Mouse (Mus musculus): ENCODE results near the gene 4930451I11Rik. TPM values are rescaled to one million over a fixed set of nuclear protein-coding genes. Genes with fewer than 3 reads are reported as not detected.
A peak's percentile ranks its signal among the peaks of the same experiment; 100 is the strongest.

Gene 4930451I11Rik
- total RNA-seq, 2 experiments from 2014 or later: not detected

DNA sequence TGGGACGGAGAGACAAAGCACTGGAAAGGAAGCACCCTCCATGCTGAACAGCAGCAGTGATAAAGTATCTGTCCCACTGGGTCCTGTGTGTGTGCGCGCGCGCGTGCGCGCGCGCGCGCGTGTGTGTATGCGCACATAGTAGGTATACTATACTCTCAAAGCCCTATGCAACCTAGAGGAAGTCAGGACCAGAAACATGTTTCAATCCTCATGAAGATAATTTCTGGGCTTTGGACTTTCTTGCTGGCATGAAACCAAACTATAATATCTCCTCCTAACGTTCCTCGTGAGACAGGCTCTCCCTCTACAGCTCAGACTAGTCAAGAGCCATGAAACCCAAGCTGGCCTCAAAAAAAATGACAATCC lies 30.4 kb downstream of the 4930451I11Rik start:
- no peak for DNase-seq (ENCODE audit: extremely low spot score in 1 of 2, low spot score in 1 of 2)

DNA sequence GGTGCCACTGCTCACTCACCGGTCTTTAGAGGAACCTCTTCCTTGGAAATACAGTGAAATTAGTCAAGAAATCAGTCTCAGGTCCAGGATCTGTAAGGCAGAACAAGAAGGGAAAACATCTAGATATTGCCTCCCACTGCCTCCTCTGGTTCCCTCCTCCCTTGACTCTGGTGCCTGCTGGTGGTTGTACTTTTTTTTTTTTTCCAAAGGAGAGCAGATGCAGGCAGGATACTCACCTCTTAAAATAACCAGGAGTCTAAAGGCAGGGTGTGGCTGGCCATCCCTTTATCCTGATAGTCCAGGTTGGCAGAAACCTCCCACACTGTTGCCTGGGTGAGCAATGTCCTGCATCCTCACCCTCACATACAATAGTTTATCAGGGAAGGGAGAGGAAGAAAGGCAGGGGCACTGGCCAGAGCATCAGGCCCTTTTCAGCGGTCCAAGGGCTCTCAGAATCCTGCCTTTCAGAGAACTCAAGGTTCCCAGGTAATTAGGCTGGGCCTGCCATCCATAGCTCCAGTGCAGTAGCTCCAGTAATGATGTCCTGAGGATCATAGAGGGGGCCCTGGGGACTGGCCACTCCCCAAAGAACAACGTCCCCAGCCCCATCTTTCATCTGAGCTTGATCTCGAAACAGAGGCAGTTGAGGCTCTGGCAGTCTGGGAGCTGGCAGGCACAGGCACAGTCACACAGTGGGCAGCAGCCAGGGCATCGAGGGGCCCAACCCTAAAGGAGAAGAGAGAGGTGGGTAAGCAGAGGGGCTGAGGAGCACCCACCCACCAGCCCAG lies 31.0 kb downstream of the 4930451I11Rik start:
- no peak for DNase-seq (ENCODE audit: extremely low spot score in 1 of 2, low spot score in 1 of 2)

DNA sequence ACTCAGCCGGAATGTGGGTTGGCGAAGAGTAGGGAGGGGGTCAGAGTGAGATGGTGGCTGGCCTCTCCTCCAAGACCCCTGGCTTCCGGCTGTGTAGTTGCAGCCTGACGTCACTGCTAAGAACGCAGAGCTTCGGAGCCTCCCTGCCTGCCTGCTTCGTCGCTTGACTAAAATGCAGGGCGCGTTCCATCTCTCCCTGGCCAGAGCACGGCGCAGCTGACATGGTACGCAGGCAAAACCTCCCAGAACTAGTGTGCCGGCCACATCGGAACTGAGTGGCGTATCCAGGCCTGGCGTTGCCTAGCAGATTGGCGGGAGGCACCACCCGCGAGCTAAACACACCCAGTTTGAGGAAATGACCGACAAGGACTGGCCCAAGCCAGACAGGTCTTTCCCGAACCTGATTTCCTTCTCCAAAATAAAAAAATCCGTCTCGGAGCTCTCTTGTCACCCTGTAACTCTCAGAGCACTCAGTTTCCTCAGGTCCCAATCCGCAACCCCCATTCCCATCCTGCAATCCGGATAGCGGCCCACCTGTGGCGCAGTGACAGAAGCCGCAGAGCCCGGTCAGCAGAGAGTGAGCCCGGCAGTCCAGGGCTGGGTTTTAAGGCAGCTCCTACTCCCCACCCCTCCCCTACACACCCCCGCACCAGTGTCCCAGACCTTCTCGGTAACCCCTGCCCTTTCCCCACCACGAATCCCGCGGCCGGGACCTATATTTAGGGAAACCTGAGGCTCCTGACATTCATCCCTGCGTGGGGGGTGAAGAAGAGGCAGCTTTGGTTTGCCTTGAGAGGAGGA lies 31.8 kb downstream of the 4930451I11Rik start:
- peak; percentile 70 to 75 for DNase-seq (ENCODE audit: extremely low spot score in 1 of 2, low spot score in 1 of 2)

DNA sequence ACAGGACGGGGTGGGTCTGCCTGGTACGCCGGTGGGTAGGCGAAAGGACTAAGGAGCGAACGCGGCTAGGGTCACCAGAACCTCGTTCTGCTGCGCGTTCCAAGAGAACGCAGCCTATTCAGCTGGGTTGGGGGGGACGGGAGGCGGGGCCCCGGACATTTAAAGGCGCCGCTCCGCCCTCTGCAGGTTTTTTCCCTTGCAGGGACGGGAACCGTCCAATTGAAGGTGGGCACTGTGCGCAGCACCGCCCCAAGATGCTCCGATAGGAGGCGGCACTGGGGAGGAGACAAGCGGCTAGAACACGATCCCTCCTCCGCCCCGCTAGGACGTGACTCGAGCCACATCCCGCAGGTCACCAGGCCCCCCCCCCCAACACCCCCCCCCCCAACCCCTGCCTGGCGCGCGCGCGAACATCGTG lies 32.4 kb downstream of the 4930451I11Rik start:
- peak; percentile 86 to 88 for DNase-seq (ENCODE audit: extremely low spot score in 1 of 2, low spot score in 1 of 2)

DNA sequence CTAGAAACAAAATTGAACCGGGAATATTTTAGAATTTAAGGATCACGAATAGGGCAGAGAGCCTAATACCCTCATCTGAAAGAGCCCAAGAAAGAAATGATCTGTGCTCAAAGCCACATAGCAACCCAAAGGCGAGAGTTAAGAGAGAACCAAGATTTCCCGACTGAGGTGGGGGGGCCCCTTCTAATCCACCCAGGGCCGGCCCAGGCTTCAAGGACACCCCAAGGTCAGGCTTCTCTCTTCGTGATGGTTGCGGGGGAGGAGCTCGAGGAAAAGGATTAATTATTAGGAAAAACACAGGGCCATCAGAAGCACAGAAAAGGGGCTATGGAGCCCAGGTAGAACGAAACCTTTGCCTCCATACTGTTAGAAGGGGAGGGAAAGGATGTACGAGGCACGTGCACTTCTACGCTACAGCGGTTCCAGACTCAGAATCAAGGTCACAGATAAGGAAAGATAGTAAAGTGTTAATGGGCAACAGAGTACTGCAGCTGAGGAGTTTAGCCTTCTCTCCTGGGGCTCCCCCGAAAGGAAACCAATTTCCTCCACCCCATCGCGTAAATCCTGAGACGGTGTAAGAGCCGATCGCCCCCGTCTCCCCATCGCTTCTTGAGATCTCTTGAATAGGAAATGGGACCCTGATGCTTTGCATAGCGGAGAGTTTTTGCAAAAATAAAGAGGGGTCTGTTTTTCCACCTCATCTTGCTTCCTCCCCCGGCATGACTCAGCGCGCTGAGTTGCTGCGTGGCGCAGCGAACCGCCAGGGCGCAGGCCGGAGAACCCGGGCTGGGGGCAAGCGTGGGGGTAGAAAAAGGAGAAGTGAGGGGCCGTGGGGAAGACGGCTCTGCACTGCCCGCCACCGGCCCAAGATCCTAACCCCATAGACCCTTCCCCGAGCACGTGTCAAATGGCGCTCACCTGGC lies 33.1 kb downstream of the 4930451I11Rik start:
- no peak for DNase-seq (ENCODE audit: extremely low spot score in 1 of 2, low spot score in 1 of 2)

DNA sequence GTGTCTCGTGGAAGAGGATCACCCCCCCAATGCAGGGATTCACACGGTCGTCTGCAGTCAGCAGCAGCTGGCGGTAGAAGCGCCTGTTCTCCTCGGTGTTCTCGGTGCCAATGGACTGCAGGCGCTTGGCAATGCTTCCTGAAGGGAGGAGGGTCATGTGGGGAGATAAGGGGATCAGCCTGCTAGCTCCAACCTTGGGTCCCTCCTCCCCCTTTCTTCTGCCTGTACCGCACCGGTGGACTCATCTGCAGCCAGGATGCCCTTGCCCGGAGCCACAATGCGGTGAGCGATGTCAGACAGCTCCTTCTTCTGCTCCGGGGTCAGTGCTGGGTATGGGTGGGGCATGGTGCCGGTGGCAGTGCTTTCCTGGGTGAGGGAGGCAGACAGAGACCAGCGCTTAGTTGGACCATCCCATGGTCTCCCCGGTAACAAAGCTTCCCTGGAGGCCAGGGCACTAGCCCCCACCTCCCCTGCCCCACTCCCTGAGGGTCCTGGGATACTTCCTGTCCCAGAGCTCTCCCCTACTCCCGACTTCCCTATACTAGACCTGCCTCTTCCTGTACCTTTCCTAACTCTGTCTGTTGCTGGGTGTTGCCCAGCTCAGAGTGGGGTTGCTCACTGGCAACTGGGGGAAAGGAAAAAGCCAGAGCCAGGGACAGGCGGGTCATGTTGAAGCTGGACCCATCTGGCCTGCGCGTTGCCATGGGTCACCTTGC lies 33.9 kb downstream of the 4930451I11Rik start, which contains the start of gene Fam57b:
Gene Fam57b, plus strand, starts transcription at position 258 of the 716 bp plus-strand sequence.
- no peak for DNase-seq (ENCODE audit: extremely low spot score in 1 of 2, low spot score in 1 of 2)

DNA sequence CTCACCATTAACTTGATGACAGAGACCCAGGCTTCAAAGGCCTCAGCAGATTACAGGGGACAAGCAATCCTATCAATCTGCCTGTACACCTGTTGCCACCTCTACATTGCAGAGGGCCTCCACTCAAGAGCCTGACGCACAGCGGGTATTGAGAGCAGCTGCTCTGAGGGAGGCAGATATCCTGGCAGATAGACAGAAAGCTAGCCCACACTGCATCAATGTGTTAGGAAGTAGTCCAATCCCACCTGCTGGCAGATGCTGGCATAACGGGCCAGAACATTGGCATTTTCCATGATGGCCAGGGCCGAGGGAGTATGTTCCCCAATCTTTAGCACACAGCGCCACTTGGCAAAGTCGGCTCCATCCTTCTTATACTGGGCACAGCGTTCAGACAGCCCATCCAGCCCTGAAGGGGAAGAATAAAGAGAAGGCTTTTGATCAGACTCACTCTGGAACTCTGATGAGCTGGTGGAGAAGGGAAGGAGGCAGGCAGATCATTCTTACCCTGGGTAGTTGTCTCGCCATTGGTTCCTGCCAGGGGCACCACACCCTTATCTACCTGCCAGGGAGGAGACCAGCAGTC lies 35.0 kb downstream of the 4930451I11Rik start:
- DNase-seq (ENCODE audit: extremely low spot score in 1 of 2, low spot score in 1 of 2): peak in 1 of 2 experiments; percentile 40

DNA sequence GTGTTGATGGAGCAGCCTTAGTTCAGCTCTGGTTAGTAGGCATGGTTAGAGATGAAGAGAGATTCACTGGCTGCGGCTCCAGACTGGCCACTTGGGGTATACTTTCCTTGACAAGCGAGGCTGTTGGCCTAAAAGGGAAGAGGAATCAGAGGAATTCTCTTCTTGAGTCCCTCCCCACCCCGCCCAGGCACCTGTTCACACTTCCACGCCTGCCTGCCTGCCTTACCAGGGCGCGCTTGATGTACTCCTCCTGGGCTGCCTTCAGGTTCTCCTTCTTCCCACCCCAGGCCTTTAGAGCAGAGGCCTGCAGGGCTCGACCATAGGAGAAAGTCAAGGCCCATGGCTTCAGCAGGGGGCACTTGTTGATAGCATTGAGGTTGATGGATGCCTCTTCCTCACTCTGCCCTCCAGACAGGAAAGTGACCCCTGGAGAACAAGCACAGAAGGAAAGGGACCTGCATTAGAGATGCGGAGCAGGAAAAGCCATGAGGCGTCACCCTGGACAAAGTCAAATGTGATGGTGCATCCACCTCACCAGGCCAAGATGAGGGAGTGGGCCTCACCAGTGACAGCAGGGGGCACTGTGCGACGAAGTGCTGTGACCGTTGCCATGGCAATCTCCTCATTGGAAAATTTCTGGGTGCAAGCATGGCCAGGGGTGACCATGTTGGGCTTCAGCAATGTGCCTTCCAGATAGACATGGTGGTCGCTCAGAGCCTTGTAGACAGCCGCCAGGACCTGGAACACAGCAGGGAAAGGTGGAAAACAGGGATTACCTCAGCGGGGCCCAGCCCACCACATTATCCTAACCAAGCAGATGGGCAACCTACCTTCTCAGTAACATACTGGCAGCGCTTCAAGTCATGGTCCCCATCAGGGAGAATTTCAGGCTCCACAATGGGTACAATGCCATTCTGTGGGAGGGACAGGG lies 35.8 kb downstream of the 4930451I11Rik start:
- no peak for DNase-seq (ENCODE audit: extremely low spot score in 1 of 2, low spot score in 1 of 2)

DNA sequence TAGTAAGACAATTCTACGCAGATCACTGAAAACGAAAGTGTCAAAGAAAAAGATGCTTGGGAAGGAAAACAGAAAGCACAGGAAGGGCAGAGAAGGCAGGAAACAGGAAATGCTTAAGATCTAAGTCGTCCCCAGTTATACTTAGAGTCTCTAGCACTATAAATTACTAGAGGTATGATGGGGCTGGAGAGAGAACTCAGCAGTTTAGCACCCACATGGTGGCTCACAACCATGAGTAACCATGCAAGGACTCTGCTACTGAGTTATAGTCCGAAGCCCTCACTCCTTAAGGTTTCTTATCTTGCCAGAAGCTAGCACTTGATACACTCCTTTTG lies 37.2 kb downstream of the 4930451I11Rik start:
- DNase-seq (ENCODE audit: extremely low spot score in 1 of 2, low spot score in 1 of 2): no peak

DNA sequence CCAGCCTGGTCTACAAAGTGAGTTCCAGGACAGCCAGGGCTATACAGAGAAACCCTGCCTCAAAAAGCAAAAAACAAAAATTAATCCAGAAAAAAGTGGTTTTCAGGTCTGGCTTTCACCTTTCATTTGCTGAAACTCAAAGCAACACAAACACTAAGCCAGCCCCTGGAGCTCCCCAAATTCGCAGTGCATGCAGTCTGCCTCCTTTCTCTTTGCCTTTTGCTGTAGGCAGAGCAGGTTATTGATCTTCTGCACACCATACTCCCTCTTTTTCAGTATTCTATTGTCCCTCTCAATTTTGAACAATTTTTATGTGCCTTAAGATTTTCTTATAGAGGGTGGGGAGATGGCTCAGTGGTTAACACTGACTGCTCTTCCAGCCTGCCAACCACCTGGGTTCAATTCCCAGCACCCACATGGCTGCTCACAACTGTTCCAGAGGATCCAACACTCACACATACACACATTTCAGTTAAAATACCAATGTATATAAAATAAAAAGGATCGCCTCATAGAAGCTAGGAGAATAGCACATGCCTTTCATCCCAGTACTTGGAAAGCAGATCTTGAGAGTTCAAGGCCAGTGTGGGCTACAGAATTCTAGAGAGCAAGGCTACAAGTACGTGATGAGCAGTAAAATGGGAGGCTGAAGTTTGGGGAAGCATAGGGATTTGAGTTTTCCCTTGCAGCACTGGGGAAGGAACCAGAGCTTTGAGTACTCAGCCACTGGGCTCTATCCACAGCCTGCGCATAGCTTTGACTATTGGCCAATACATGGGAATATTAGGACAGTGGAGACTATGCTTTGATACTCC lies 37.8 kb downstream of the 4930451I11Rik start:
- no peak for DNase-seq (ENCODE audit: extremely low spot score in 1 of 2, low spot score in 1 of 2)

DNA sequence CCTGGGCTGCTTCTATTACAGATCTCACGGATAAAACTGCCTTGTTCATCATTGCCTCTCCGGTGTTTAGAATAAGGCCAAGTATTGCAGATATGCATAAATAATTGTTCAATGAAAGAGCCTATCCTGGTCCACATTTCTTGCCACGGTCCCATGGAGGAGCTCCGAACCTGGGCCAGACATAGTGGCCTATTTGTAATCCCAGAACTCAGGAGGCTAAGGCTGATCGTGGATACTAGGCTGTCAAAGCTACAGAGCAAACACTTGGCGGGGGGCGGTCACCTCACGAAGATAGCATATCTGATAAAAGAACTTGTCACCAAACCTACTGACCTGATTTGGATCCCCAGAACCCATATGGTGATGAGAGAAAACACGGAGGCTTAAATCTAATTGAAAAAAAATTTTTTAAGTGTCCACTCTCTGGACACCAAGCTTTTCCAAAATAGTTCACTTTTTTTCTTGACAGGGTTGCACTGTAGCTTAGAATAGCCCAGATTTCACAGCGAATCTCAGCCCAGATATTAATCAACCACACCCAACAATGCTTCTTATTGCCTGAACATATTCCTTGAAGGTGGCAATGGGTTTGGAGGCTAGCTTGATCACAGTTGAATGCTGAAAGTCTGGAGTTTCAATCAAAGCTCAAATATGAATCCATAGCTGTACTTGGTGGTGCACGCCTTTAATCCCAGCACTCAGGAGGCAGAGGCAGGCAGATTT lies 38.6 kb downstream of the 4930451I11Rik start:
- DNase-seq (ENCODE audit: extremely low spot score in 1 of 2, low spot score in 1 of 2): no peak

DNA sequence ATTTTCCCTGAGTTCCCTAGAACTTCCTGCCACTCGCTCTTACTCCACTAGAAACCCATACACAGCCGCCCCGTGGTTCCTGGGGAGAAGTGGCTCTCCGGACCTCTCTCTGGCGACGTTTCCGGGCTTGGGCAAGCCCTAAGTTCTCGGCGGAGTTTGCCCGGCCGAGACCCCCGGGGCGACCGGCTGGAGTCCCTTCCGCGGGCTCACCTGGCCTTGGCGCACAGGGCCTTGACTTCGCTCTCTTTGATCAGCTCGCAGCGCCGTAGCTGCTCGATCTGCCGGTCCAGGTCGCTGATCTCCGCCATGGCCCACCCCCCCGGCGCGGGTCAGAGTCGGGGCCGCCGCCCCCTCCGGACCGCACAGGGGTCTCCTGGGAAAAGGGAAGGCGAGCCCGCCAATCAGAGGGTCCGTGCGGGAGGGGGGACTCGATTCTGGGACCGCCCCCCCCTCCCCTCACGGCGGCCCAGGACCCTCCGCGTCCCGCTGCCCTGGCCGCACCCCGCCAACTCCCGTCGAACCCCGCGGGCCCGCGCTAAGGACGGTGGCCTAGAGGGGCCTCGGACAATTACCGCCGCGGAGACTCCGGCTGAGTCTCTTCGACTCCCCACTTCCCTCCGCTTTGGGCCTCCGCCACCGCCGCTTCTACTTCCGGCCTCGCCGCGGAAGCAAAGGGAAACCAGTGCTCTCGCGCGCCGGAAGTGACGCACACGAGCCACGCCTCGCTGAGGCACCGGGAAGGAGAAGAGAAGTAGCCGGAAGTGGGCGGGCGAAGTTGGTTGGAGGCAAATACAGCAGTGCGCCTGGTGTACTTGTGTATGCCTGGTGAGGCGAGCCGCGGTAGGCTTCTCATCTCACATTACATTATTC lies 39.4 kb downstream of the 4930451I11Rik start, which contains the start of gene Ppp4c:
Gene Ppp4c, minus strand, starts transcription at position 646 of the 870 bp plus-strand sequence.
- peak; percentile 90 to 92 for DNase-seq (ENCODE audit: extremely low spot score in 1 of 2, low spot score in 1 of 2)

DNA sequence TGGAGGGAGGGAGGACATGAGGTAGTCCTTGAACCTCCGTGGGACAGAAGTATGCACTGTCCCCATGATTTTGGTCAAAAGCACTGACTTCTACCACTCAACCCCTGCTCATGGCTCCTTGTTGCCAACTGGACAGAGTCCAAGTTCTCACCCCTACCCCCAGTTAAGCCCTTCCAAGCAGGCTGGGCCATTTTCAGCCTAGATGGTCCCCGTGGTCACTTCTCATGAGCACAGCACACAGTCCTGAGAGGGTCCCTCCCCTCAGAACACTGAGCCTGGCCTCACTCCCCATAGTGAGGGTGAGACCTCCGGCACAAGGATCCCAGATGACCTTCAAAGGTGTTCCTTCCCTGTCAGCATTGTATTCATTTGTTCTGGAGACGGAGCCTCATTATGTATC lies 42.3 kb downstream of the 4930451I11Rik start:
- no peak for DNase-seq (ENCODE audit: extremely low spot score in 1 of 2, low spot score in 1 of 2)

DNA sequence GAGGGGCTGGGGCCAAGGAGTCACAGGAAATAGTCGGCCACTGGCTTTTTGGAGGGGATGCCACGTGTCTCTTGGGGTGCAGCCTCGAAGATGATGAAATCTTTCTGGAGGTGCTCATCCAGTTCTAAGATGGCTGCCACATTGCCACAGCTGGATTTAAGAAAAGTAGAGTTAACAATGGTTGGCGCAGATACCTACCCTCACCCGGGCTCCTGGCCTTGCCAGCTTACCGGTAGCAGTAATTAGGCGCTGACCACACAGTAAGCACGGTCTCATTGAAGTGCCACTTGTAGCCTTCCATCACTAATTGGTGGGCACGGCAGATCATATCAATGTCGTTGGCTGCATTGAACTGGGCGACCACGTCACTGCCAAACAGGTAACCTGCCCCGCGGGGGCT lies 45.3 kb downstream of the 4930451I11Rik start:
- no peak for DNase-seq (ENCODE audit: extremely low spot score in 1 of 2, low spot score in 1 of 2)

DNA sequence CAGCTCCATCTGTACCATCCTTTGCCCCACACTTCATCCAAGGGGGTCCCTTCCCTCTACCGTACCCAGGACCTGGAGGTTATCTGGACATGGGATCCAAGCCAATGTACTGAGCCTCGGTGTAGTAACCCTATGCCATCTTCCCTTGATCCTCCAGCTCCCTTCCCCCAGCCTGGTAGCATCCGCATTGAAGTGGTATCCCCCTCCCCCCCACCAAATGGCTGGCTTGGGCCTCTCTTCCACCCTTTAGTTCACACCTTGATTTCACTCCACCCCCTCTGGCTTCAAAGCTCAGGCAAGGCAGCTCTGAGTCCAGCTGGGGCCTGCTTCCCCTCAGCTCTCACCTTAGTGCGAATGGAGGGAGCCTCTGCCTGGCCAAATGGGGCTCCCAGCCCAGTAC lies 46.4 kb downstream of the 4930451I11Rik start:
- no peak for DNase-seq (ENCODE audit: extremely low spot score in 1 of 2, low spot score in 1 of 2)

DNA sequence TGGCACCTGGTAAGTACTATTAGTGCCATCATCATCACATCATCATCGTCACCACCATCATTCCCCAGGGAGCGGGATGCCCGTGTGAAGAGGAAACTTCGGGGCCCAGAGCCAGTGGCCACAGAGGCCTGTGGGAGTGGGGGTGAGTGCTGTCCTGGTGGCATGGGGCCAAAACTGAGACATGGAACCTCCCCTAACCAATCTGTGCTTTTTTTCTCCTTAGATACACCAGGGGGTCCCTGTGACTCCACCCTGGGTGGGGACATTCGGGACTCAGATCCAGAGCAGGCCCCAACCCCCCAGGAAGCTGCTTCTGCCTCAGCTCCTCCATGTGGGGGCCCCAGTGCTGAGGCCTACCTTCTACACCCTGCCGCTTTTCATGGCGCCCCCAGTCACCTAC lies 47.0 kb downstream of the 4930451I11Rik start:
- no peak for DNase-seq (ENCODE audit: extremely low spot score in 1 of 2, low spot score in 1 of 2)

Measured in layer of hippocampus, postnatal 25 days (tissue).